ENCODE assay signal across 8 mouse cellular contexts in the genomic region with DNA sequence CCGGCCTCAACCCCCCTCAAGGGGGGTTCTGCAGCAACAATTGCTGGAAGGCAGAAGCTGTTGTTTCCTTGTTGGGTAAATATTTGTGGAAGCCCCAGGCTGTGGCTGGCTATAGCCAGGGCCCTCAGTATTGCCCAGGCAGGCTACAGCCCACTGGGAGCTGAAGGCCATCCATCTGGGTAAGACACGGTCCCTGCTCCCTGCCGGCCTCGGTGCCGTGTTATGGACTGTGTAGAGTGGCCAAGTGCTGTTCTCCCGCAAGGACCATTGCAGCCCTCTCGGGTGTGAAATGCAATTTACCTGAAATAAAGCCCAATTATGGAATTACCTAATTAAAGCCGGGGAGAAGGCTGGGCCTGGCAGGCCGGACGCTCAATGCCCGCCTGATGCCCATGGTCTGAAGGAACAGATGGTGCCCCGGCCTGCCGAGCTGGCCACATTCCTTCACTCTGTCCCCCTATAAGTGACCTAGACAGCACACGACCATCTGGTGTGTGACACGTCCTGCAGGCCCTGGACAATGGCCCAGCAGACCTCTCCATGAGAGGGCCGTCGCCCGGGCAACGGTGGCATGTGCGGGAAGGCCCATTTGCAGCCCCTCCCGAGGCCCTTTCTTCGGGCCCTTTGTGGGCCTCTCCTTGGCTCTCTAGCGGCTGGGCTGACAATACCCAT. TPM values are rescaled to one million over a fixed set of nuclear protein-coding genes. Genes with fewer than 3 reads are reported as not detected.
DNase-seq lines count a peak whose midpoint lies in the region; ATAC-seq and TF ChIP-seq lines count a peak whose summit lies in the region.

No protein-coding gene starts in this region.

- 62% methylated on average over 23 of the region's 23 CpGs for WGBS in lung, embryonic 15.5 days
- WGBS in lung, adult 2 months, result 64% methylated on average over 23 of the region's 23 CpGs
- 16% methylated on average over 23 of the region's 23 CpGs for WGBS in hindbrain, embryonic 15.5 days

- H3K27me3 ChIP-seq in lung, embryonic 15.5 days, result no peaks in the 10 kb centered on the region
- no peaks in the 10 kb centered on the region for H3K27me3 ChIP-seq in hindbrain, embryonic 15.5 days

- no peak for TF ChIP-seq POLR2A in lung, adult 2 months (IDR thresholded peaks at IDR 0.05; ENCODE audit: borderline replicate concordance, extremely low read depth, low read depth, low read length)

- H3K4me1 ChIP-seq in lung, embryonic 15.5 days, result peaks cover 14% of the 10 kb centered on the region
- H3K4me1 ChIP-seq in lung, adult 2 months (ENCODE audit: control insufficient read depth, insufficient read depth, low read length), result no peaks in the 10 kb centered on the region
- peaks cover 23% of the 10 kb centered on the region for H3K4me1 ChIP-seq in hindbrain, embryonic 15.5 days (replicated peaks)

- H3K36me3 ChIP-seq in lung, embryonic 15.5 days, result no peaks in the 10 kb centered on the region
- no peaks in the 10 kb centered on the region for H3K36me3 ChIP-seq in hindbrain, embryonic 15.5 days

- no peak overlapping the region for H3K4me3 ChIP-seq in lung, embryonic 15.5 days
- H3K4me3 ChIP-seq in lung, adult 2 months (replicated peaks; ENCODE audit: extremely low read depth, low read depth, low read length), result no peak overlapping the region
- no peak overlapping the region for H3K4me3 ChIP-seq in hindbrain, embryonic 15.5 days

- no peak for DNase-seq in lung, adult 2 months
- peak; percentile 94 to 96 for DNase-seq in cerebellum, postnatal 36 days
- DNase-seq in retina, embryonic 14.5 days (ENCODE audit: low spot score), result peak; percentile 85
- no peak for DNase-seq in right cerebral cortex, adult 18-20 months
- DNase-seq in layer of hippocampus, adult 8-10 months (ENCODE audit: low spot score in 2 of 2), result no peak

- H3K27ac ChIP-seq in lung, embryonic 15.5 days, result no peak overlapping the region
- no peak overlapping the region; the same call in 1 of the 2 replicates for H3K27ac ChIP-seq in hindbrain, embryonic 15.5 days (replicated peaks)

- H3K9ac ChIP-seq in lung, embryonic 15.5 days, result no peak overlapping the region
- no peak overlapping the region for H3K9ac ChIP-seq in hindbrain, embryonic 15.5 days

- peak; percentile 62; the same call in 1 of the 2 replicates for ATAC-seq in lung, embryonic 15.5 days (ENCODE audit: borderline replicate concordance, extremely low read depth, low FRiP score, low TSS enrichment)
- peak; percentile 91 for ATAC-seq in hindbrain, embryonic 15.5 days (ENCODE audit: low FRiP score, low read depth)
- ATAC-seq in frontal cortex, adult (ENCODE audit: low TSS enrichment), result no peak

- no peaks in the 10 kb centered on the region for H3K9me3 ChIP-seq in lung, embryonic 15.5 days
- no peaks in the 10 kb centered on the region for H3K9me3 ChIP-seq in hindbrain, embryonic 15.5 days

- no peak for TF ChIP-seq CTCF in lung, adult 2 months (IDR thresholded peaks at IDR 0.05; ENCODE audit: insufficient read depth, low read length)

- H3K4me2 ChIP-seq in lung, embryonic 15.5 days, result no peak overlapping the region
- no peak overlapping the region for H3K4me2 ChIP-seq in hindbrain, embryonic 15.5 days

RNA-seq across cellular contexts. Expression of a gene that starts 32.6 kb away (rescaled TPM):
- 553 and 555 TPM in 2 replicates for polyA plus RNA-seq in lung, embryonic 15.5 days (2015; fragmentation: Nextera tagmentation; extraction: Ambion mirVana)
- 31.6 and 34.5 TPM in 2 replicates for polyA plus RNA-seq in lung, adult 2 months (2012; rRNA removed)
- 267 and 430 TPM in 2 replicates for polyA plus RNA-seq in hindbrain, embryonic 15.5 days (2015; fragmentation: Nextera tagmentation; extraction: Ambion mirVana)
- total RNA-seq in layer of hippocampus, adult 8-10 months (2022), result 1 to 10 TPM; 4.4 to 9.9 (median 7.0) TPM

RNA-seq across cellular contexts. Expression of a gene that starts 45.3 kb away (rescaled TPM):
- 1.9 and 2.4 TPM in 2 replicates for polyA plus RNA-seq in lung, embryonic 15.5 days (2015; fragmentation: Nextera tagmentation; extraction: Ambion mirVana)
- 27.2 and 29.1 TPM in 2 replicates for polyA plus RNA-seq in lung, adult 2 months (2012; rRNA removed)
- 0.75 and 1.7 TPM in 2 replicates for polyA plus RNA-seq in hindbrain, embryonic 15.5 days (2015; fragmentation: Nextera tagmentation; extraction: Ambion mirVana)
- total RNA-seq in layer of hippocampus, adult 8-10 months (2022), result 1 to 10 TPM in 2 of 4 experiments, under 1 TPM in 1, not detected in 1; 0.66 to 1.4 (median 1.4) TPM

Comparison
In these comparisons a context has a peak if more than half of its experiments do, and no peak if none do; other contexts are left out.
1. DNase-seq: peak in cerebellum, postnatal 36 days (2 of 2) and retina, embryonic 14.5 days (single experiment); none in lung, adult 2 months (single experiment), right cerebral cortex, adult 18-20 months (single experiment) and layer of hippocampus, adult 8-10 months (0 of 2).